Mouse (Mus musculus) R1 (cell line): ENCODE data around the gene Cep55.

Experiments
- DNase-seq: peaks from one replicate; pipeline ENCODE4 v3.0.0-alpha.2; 2018; ENCODE audit warnings: low read depth, low spot score

Cep55 gene

DNA sequence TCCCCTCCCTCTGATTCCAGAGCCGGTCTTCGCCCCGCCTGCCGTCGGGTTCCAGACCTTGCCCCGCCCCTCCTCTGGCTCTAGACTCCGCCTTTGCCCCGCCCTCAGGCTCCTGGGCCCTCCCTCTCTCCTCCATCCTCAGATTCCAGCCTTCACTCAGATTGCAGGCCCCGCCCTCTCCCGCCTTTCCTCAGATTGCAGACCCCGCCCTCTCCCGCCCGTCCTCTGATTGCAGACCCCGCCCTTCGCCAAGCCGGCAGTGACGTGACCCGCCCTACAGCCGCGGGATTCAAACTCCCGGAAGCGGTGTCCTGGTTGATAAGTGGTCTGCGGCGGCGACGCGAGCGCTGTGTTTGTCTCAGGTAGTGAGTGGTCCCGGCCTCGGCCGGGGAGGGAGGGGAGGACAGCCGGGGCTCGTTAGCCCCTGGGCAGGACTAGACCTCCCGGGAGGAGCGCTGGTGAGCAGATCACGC, at the start of gene Cep55:
TSS of gene Cep55 (plus strand) at position 292 of the 473 bp plus-strand sequence.
- peak; percentile 98 for DNase-seq

DNA sequence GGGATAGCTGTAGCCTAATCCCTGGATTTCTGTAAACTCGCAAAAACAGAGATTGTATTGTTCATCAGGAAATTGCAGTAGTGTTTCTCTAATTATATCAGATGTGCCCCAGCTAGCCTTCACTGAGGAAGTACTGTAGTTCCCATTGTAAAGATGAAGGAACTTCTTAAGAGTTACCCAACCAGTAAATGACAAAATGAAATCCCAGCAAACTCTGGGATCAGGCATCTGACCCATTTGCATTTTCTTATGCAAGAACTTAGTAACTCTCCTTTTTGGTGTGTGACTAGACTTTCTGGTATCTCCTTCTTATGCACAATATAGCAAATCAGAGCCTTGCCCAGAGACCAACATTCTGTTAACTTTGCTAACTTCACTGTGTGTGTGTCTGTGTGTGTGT, 43.4 kb upstream of the Cep55 start:
- no peak for DNase-seq

- no peak for DNase-seq
Measured at GRCm38 (mm10) chr19:38014443-38014842, 40.4 kb upstream of the Cep55 start.

GRCm38 (mm10) chr19:38015180-38015872, 39.5 kb upstream of the Cep55 start:
- DNase-seq, result peak; percentile 85

- no peak for DNase-seq
Measured at GRCm38 (mm10) chr19:38015873-38016254, 38.9 kb upstream of the Cep55 start.

DNA sequence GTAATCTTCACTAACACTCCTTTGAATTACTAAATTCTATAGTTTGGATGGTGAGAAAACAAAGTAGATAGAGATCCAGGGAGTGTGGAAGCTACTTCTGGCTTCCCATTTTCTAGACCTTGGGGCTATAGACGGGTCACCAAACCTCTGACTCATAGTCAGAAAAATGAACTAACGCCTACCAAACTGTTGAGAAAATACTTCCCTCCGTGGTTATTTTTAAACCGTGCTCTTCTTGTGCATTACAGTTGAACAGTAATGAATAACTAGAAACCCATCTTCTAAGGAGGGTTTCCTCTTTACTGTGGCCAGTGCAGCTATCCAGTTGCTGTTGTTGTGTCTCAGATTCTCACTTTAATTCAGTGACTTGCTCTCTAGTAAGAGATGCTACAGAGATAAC, 32.1 kb upstream of the Cep55 start:
- DNase-seq, result no peak

- no peak for DNase-seq
Measured at GRCm38 (mm10) chr19:38023603-38024002, 31.2 kb upstream of the Cep55 start.

- DNase-seq, result peak; percentile 78
Measured at GRCm38 (mm10) chr19:38025254-38026041, 29.4 kb upstream of the Cep55 start.

- DNase-seq, result peak; percentile 41
Measured at GRCm38 (mm10) chr19:38026211-38026624, 28.6 kb upstream of the Cep55 start.

GRCm38 (mm10) chr19:38027389-38027788, 27.4 kb upstream of the Cep55 start:
- no peak for DNase-seq

GRCm38 (mm10) chr19:38027881-38028521, 26.8 kb upstream of the Cep55 start:
- DNase-seq, result no peak

DNA sequence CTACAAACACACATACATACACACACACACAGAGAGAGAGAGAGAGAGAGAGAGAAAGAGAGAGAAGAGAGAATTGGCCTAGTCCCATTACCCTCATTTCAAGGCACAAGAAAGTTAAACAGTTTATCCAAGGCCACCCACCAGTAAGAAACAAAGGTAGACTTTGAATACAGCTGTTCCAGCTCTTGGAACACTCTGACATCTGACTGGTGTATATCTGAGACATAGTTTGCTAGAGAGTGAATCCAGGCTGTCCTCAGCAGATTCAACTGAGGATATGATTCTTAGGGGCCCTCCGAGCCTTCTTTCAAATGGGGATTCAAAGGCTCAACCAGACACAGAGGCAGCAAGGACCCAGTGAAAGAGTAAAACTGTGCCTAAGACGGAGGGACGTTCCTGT, 25.5 kb upstream of the Cep55 start:
- no peak for DNase-seq

DNA sequence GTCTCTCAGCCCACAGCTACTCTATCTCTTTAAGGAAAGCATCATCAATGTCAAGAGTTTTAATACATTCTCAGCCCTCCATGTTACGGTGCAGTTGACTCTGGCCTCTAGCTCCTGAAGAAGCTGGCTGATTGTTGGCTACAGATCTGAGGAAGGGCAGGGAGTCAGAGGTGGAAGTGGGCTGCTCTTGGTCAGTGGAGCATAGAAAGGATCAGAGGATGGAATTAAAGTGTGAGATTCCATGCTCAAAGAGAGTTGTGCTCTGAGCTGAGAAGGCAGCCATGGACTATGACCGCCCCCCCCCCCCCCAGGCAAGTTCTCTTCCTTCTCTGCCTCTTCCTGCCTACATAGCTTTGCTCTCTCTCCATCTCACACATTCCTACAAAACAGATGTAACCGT, 24.9 kb upstream of the Cep55 start:
- no peak for DNase-seq

DNA sequence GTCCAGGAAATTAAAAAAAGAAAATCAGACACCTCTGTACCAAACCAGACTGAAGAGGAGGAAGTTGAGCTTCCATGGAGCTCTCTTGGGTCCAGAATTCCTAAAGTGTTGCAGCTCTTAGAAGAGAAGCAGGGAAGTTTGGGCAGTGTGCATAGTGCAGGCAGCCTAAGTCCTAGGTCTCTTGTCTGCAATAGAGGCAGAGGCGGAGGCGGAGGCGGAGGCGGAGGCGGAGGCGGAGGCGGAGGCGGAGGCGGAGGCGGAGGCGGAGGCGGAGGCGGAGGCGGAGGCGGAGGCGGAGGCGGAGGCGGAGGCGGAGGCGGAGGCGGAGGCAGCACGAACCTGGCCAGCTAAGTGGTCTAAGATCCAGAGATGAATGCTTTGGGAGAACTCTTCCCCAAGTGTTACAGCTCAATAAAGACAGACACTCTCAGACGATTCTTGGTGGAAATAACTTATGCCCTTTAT, 24.1 kb upstream of the Cep55 start:
- DNase-seq, result peak; percentile 64

GRCm38 (mm10) chr19:38031144-38031543, 23.7 kb upstream of the Cep55 start:
- DNase-seq, result no peak

DNA sequence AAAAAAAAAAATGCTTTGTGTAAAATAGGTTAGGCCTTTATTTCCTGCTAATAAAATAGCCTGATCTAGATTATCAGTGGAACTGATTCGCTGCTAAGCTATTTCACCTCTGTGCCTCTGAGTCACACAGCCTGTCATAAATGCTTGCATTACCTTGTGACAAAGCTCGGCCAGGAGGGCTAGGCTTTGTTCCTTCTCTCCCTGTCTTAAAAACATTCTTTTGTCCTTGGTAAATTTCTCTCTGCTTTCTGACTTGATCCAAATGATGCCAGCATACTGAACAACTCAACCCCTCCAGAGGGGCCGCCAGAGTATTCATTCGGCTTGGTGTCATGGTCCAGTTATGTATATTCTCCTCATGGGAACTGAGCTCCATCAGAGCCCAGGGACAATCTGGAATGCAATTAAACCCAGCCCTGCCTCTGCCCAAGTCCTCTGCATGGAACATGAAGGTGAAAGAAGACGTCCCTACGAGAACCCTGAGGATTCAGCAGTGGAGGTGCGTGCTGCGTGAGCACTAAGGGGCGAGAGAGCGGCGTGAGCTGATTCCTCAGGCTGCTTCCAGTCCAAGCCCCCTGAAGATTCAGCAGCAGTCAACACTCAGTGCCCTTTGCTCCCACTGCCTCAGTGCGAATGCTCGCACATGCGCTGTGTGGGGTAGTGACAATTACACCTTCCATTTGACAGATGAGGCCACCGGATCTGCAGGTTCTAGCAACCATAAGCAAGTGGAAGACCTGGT, 21.6 kb upstream of the Cep55 start:
- DNase-seq, result peak; percentile 37

DNA sequence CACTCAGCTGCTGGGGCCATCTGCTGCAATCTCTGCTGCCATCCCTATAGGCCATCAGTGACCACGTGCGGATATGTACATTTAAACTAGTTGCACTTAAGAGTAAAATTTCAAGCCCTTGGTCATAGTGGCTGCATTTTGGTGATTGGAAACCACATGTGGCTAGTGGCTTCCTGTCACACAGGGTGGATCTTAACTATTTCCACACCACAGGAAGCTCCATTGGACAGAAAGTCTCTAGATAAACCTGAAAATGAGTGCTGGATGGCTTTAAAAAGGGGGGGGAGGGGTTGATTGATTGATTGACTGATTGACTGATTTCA, 21.1 kb upstream of the Cep55 start:
- no peak for DNase-seq

DNA sequence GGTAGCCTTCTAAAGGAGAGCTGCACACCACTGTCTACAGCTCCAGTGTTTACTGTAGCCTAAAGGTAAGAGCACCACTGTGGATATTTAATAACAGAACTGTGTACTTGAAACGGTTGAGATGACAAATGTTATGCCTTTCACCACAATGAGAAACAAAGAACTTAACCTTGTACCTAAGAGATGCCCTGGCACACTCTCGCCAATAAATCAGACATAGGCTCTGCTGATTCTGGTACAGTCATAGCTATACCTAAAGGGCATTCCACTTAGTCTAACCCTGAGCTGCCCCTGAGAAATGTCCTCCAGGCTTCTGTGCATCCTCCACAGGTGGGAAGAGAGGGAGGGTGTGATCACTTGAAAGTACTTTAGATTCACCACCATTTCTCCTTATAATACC, 20.1 kb upstream of the Cep55 start:
- no peak for DNase-seq

GRCm38 (mm10) chr19:38035766-38036165, 19.0 kb upstream of the Cep55 start:
- DNase-seq, result no peak

GRCm38 (mm10) chr19:38038267-38038666, 16.5 kb upstream of the Cep55 start:
- peak; percentile 41 for DNase-seq

GRCm38 (mm10) chr19:38042261-38042722, 12.5 kb upstream of the Cep55 start:
- DNase-seq, result peak; percentile 45
